Mouse (Mus musculus): Measurements from ENCODE around the gene Gm42906.

GRCm38 (mm10) chr5:151245571-151245970, 182.4 kb downstream of the Gm42906 start:
- no peak for TF ChIP-seq GATA1 (IDR thresholded peaks at IDR 0.05; ENCODE audit: low read length)
- no peak for TF ChIP-seq TAL1 (IDR thresholded peaks at IDR 0.05; ENCODE audit: low read length)
